ENCODE assay signal across 9 mouse cellular contexts in the genomic region with DNA sequence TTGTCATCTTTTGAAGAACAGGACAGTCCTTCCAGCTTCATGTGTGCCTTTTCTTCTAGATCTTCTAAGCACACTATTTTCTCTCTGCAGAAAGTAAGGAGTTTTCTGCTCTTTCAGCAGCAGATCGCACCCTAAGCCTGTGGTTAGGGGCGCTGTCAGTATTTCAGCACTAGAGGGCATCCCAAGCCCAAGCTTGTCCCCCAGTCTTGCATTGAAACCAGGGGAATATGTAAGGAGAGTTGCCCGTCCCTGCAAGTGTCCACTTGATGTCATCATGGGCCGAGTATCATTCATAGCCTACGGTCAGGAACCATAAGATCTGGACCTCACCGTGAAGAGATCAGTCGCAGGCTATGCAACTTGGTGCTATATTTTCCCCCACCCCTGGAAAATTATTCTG. TPM values are rescaled to one million over a fixed set of nuclear protein-coding genes. Genes with fewer than 3 reads are reported as not detected.
DNase-seq lines count a peak whose midpoint lies in the region; ATAC-seq and TF ChIP-seq lines count a peak whose summit lies in the region.
"Had no signal": no experiment of that assay in that cellular context is flagged by ENCODE, and none has a peak within 500 bp of the region (broad histone marks: within the 10 kb centered on the region; RNA-seq: fewer than 3 reads in every experiment).

No protein-coding gene starts in this region.

- no peaks in the 10 kb centered on the region for H3K36me3 ChIP-seq in midbrain, embryonic 13.5 days
- H3K36me3 ChIP-seq in midbrain, embryonic 15.5 days (replicated peaks): no peaks in the 10 kb centered on the region
- no peaks in the 10 kb centered on the region for H3K36me3 ChIP-seq in hindbrain, postnatal 0 days (ENCODE audit: insufficient read depth, low read length)

- H3K27ac ChIP-seq in midbrain, embryonic 13.5 days: no peak overlapping the region
- H3K27ac ChIP-seq in midbrain, embryonic 15.5 days: no peak overlapping the region
- H3K27ac ChIP-seq in hindbrain, postnatal 0 days: no peak overlapping the region

- WGBS in midbrain, embryonic 13.5 days: 54% methylated on average over 7 of the region's 7 CpGs
- WGBS in midbrain, embryonic 15.5 days: 50% methylated on average over 7 of the region's 7 CpGs
- WGBS in hindbrain, postnatal 0 days: 47% methylated on average over 7 of the region's 7 CpGs

- no peaks in the 10 kb centered on the region for H3K4me1 ChIP-seq in midbrain, embryonic 13.5 days (replicated peaks)
- no peaks in the 10 kb centered on the region for H3K4me1 ChIP-seq in midbrain, embryonic 15.5 days
- no peaks in the 10 kb centered on the region for H3K4me1 ChIP-seq in hindbrain, postnatal 0 days (ENCODE audit: insufficient read depth, low read length)

- no peak overlapping the region for H3K4me3 ChIP-seq in midbrain, embryonic 13.5 days (replicated peaks)
- no peak overlapping the region for H3K4me3 ChIP-seq in midbrain, embryonic 15.5 days
- H3K4me3 ChIP-seq in hindbrain, postnatal 0 days (ENCODE audit: low read length): no peak overlapping the region

- DNase-seq in cerebellum, postnatal 14 days: peak; percentile 26 to 32
- DNase-seq in cerebellum, postnatal 25 days: no peak
- DNase-seq in hindbrain, postnatal 0 days (ENCODE audit: low spot score): peak; percentile 41
- no peak for DNase-seq in thymus, postnatal 10 days (ENCODE audit: low spot score in 2 of 2)

- H3K9ac ChIP-seq in midbrain, embryonic 13.5 days (replicated peaks): no peak overlapping the region
- H3K9ac ChIP-seq in midbrain, embryonic 15.5 days: no peak overlapping the region
- no peak overlapping the region for H3K9ac ChIP-seq in hindbrain, postnatal 0 days (replicated peaks; ENCODE audit: low read length)

- H3K27me3 ChIP-seq in midbrain, embryonic 13.5 days: peaks cover 17% of the 10 kb centered on the region
- no peaks in the 10 kb centered on the region for H3K27me3 ChIP-seq in midbrain, embryonic 15.5 days (replicated peaks)
- H3K27me3 ChIP-seq in hindbrain, postnatal 0 days (ENCODE audit: insufficient read depth, low read length): no peaks in the 10 kb centered on the region

- ATAC-seq in midbrain, embryonic 13.5 days: 0 out of 2 replicates have a peak, but pooled peaks have one; percentile 43
- ATAC-seq in midbrain, embryonic 15.5 days (replicated peaks): no peak
- peak; percentile 21; the same call in 1 of the 2 replicates for ATAC-seq in hindbrain, postnatal 0 days
- peak; percentile 73 for ATAC-seq in megakaryocyte progenitor cell, adult 5-6 weeks (replicated peaks; ENCODE audit: poor library complexity)
- ATAC-seq in megakaryocyte, adult 5-6 weeks (ENCODE audit: poor library complexity, severe bottlenecking): no peak

- no peaks in the 10 kb centered on the region for H3K9me3 ChIP-seq in midbrain, embryonic 13.5 days
- H3K9me3 ChIP-seq in midbrain, embryonic 15.5 days: no peaks in the 10 kb centered on the region
- no peaks in the 10 kb centered on the region for H3K9me3 ChIP-seq in hindbrain, postnatal 0 days (ENCODE audit: low read length)

- TF ChIP-seq CTCF in hindbrain, postnatal 0 days (IDR thresholded peaks at IDR 0.05; ENCODE audit: low read depth): peak; percentile 74

- no peak overlapping the region for H3K4me2 ChIP-seq in midbrain, embryonic 13.5 days (replicated peaks)
- no peak overlapping the region for H3K4me2 ChIP-seq in midbrain, embryonic 15.5 days
- no peak overlapping the region for H3K4me2 ChIP-seq in hindbrain, postnatal 0 days (ENCODE audit: low read depth, low read length)

RNA-seq across cellular contexts. Expression of a gene that starts 4.8 kb away (rescaled TPM):
- 24.8 and 28.4 TPM in 2 replicates for polyA plus RNA-seq in midbrain, embryonic 13.5 days (2015; fragmentation: Nextera tagmentation; extraction: Ambion mirVana)
- 25.5 and 30.7 TPM in 2 replicates for polyA plus RNA-seq in midbrain, embryonic 15.5 days (2015; fragmentation: Nextera tagmentation; extraction: Ambion mirVana)
- total RNA-seq in hindbrain, postnatal 0 days (2014; rRNA removed): 6.2 and 12.0 TPM in 2 replicates
- polyA plus RNA-seq in hindbrain, postnatal 0 days (2015; fragmentation: Nextera tagmentation; extraction: Ambion mirVana): 39.1 and 39.5 TPM in 2 replicates
- 0.95 and 1.8 TPM in 2 replicates for total RNA-seq in megakaryocyte progenitor cell, adult 5-6 weeks (2015)
- total RNA-seq in megakaryocyte progenitor cell, adult 5-6 weeks (2017): 0.21 and 0.95 TPM in 2 replicates
- total RNA-seq in megakaryocyte, adult 5-6 weeks (2015): not detected in 2 replicates
- total RNA-seq in megakaryocyte, adult 5-6 weeks (2017): not detected in 2 replicates
- total RNA-seq: neutrophil, adult 5-6 weeks had no signal

Comparison
In these comparisons a context has a peak if more than half of its experiments do, and no peak if none do; other contexts are left out.
1. DNase-seq: peak in cerebellum, postnatal 14 days (2 of 2) and hindbrain, postnatal 0 days (single experiment); none in cerebellum, postnatal 25 days (0 of 2) and thymus, postnatal 10 days (0 of 2).
2. ATAC-seq: peak in midbrain, embryonic 13.5 days (single experiment), hindbrain, postnatal 0 days (single experiment) and megakaryocyte progenitor cell, adult 5-6 weeks (single experiment); none in midbrain, embryonic 15.5 days (single experiment) and megakaryocyte, adult 5-6 weeks (single experiment).